Mouse (Mus musculus) megakaryocyte-erythroid progenitor cell, adult 5-6 weeks (primary cell): ENCODE results near the gene Fam57a. TPM values are rescaled to one million over a fixed set of nuclear protein-coding genes. Genes with fewer than 3 reads are reported as not detected.
"Not testable (repeated sequence)": the region's sequence is repeated elsewhere in the genome, so short reads cannot be mapped to it uniquely, and the experiment has no call there.

Experiments
- ATAC-seq: replicated peaks from 2 replicates; pipeline ENCODE4 v1.8.0; 2016; ENCODE audit warnings: mild to moderate bottlenecking, inconsistent platforms; ENCODE audit not compliant: severe bottlenecking, poor library complexity, low FRiP score, low TSS enrichment
- total RNA-seq, 2 experiments: library from RNA; stranded (forward) in 1 of 2; stranded (reverse) in 1 of 2; fragments of 200-1000, 215-1000 nt in 1 of 2; fragments of >200 nt in 1 of 2; fragmentation: Nextera tagmentation in 1 of 2; gene quantifications; 2 replicates each; pipeline ENCODE4 v1.2.3; 2014 to 2017

The Fam57a gene
- total RNA-seq, 2 experiments from 2014 or later, result 2.1 to 3.0 TPM

- peak; percentile 69 for ATAC-seq
These were observed 561 bp upstream of the Fam57a start for GRCm38 (mm10) chr11:76178726-76179494.

- no peak for ATAC-seq
These were observed 672 bp downstream of the Fam57a start for GRCm38 (mm10) chr11:76180146-76180540.

GRCm38 (mm10) chr11:76183745-76184144, 4.3 kb downstream of the Fam57a start:
- no peak for ATAC-seq

- ATAC-seq, result no peak
These were observed 7.4 kb downstream of the Fam57a start for GRCm38 (mm10) chr11:76186908-76187307.

DNA sequence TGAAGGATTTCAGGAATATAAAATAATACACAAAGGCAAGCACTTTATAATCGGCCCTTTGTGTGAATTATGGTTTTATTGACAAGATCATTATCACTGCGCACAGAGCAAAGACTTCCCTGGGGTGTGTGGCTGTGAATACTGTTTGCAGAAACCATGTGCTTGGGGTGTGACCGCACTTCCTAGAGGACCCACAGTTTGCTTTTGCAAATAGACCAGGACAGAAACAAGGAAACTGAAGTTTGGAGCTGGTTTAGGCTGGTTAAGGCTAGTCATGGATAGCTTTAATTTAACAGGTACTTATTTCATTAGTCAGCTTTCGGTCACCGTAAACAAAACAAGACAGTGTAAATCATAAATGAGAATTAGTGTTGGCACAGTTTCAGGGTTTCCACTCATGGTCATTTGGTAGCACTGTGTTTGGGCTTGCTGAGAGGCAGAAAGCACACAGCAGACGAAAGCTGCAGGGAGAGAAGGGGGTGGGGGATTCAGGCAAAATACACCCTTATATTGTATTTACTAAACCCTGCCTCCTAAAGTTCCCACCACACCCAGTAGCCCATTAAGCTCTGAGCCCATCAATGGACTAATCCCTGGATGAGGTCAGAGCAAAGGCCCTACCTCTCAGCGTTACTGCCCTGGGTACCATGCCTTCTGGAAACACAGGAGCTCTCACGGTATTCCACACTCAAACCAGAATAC, 17.0 kb downstream of the Fam57a start:
- ATAC-seq, result no peak

GRCm38 (mm10) chr11:76196977-76197469, 17.6 kb downstream of the Fam57a start:
- ATAC-seq, result no peak

DNA sequence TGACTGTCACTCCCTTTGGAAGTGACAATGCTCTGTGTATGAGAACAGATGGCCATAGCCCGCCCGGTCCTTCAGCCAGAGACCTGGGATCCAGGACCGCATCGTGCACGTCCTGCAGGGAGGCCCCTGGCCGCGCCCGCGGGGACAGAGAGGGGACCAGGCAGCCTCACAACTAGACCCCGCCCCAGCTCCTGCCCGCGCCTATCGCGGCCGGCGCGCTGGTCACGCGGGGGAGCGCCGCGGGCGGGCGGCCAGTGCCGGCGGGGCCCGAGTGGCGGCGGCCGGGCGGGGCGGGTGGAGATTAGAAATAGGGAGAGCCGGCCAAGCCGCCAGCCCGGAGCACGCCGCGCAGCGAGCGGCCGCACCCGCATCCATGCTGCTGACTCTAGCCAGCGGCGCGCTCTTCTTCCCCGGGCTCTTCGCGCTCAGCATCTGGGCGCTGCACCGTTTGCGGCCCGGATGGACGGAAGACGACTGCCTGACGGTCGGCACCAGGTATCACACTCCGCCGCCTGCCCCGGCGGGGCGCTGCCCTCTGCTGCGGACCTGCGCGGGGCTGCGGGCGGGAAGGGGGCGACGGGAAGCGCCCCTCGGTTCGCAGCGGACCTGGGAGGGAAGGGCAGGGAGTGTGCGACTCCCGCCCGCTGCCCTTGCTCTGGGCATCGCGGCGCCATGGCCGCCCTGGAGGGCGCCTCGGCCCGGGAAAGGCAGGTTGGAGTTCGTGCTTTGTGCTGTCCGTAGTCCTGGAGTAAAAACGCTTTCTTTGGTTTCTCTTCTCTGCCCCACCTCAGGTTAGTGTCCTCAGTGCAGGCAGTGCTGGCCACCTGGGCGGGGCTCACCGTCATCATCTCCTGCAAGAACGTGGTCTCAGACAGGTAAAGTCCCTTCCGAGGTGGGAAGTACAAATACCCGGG, 22.5 kb downstream of the Fam57a start:
- ATAC-seq, result peak; percentile 88

GRCm38 (mm10) chr11:76206793-76207192, 27.3 kb downstream of the Fam57a start:
- no peak for ATAC-seq

DNA sequence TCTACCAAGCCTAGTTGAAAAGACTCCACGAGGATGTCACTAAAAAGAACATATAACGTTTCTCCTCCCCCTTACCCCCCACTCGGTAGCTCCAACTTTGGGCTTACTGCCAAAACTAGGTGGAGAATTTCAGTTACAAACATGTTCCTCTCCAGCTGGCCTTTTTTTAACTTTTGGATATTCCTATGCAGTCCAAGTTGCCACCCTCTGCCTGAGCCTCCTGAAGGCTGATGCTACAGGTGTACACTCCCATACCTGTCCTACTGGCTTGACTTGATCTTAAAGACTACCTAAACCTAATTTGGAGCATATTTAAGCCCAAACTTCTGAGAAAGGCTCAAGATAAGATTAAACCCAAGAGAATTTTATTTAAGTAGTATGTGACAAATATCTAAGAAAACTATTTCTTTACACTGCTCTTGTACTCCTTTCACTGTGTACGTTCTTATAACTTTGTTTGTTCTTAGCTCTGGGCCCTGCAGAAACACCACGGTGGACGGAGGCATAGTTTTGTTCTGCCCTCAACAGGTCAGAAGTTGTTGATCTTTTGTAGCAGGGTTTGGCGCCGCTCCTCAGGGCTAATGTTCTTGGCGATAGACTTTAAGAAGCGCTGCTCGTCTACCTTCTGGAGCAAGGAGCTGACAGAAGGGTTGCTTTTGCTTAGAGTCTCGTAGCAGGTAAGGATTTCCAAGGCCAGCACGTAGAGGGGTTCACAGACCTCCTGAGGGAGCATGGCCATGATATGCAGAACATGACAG, 30.9 kb downstream of the Fam57a start:
- no peak for ATAC-seq

GRCm38 (mm10) chr11:76211595-76211994, 32.1 kb downstream of the Fam57a start:
- not testable (repeated sequence) for ATAC-seq

DNA sequence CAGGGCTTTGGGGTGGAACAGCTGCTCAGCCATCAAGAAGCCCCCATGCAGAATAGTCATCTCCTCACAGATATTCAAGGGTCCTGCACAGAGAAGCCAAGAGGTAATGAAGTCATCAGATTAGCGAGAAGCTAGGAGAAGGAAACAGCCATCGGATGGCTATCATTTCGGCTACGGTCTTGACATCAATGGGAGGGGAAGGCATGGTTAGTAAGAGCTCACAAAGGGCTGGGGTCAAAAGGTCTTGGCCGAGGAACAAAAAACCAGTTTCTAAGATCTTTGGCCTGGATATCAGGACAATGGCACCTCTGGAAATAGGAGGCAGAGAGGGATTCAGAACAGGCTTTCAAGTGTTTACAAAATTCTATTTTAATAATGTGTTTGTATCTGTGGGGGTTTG, 34.4 kb downstream of the Fam57a start:
- no peak for ATAC-seq

DNA sequence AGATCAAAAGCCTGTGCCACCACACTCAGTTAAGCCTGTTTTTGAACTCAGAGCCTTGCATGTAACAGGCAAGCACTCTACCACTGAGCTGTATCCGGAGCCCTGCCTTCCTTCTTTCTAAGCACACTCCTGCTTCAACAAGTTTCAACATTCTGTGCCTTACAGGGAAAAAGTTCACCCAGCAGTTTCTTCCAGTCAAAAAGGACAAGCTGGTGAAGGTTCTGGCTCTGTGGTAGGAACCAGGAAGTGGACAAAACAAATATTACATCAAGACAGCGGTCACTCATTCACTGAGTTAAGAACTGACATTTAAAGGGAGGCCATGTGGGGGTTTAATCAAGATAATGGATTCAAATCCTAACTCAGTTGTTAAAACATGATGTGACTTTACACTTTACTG, 35.5 kb downstream of the Fam57a start:
- ATAC-seq, result no peak

DNA sequence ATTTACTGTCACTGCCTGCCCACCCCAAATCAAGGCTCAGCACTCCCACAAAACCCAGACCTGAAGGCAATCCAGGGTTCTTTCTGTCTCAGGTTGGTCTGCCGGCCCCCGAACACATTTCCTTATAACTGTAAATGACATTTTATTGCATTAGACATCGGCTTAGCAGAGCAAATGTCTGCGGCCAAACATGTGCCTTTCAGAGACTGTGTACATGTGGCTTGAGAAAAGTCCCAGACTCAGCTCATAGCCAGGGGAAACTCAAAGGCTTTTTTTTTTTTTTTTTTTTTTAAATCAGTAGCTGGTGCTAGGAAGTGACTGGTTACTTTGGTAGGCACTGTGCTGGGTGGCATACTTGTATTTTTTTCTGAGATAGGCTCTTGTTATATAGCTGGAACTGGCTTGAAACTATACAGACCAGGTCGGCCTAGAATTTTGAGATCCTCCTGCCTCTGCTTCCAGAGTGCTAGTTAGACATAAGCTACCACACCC, 36.6 kb downstream of the Fam57a start:
- no peak for ATAC-seq

DNA sequence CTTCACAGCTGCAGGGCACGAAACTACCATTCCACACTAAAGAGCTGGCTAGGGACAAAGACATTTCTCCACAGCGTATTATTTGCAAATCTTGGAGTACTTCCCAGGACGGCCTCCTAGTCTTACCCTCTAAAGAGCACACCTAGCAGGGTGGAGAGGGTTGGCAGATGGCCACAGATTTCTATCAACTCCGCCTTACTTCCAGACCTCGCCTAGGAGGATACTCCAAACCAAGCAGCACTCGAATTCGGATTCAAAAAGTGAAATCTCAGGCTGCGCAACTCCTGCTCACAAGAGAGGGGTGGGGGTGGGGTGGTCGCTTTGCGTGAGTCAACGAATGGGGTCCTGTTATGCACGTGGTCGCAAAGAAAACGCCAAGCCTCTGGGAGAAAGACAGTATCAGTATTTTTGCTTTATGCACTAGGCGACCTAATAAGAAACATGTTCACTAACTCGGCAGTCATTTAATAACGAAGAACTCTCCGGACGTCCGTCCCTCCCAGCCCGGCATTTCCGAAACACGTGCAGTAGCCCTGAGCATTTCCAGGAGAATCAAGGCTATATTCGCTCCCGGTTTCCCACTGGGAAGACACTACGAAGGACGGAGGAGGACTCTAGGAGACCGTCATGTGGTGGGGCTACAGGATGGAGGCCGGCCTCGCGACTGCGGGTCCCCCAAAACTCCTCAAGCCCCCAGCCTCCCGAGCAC, 37.4 kb downstream of the Fam57a start:
- ATAC-seq, result peak; percentile 23; the same call in 1 of the 2 replicates

GRCm38 (mm10) chr11:76217390-76217800, 37.9 kb downstream of the Fam57a start, which contains the start of the genes Dbil5 and Gemin4:
Gene Dbil5 (plus strand): TSS chr11:76217608.
Gene Gemin4 (minus strand): TSS chr11:76217664.
- peak; percentile 98 for ATAC-seq

DNA sequence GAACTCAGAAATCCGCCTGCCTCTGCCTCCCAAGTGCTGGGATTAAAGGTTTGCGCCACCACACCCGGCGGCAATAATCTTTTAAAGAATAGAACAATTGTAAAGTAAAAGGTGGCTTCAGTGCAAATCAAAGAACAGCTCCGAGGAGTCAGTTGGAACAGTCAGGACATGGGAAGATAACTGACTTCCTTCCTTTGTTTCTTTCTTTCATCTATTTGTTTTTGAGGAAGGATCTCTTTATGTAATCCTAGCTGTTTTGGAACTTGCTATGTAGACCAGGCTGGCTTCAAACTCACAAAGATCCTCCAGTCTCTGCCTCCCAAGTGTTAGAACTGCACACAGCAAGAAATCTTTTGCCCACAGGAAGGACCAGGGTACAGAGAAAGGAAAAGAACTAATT, 45.2 kb downstream of the Fam57a start:
- no peak for ATAC-seq

DNA sequence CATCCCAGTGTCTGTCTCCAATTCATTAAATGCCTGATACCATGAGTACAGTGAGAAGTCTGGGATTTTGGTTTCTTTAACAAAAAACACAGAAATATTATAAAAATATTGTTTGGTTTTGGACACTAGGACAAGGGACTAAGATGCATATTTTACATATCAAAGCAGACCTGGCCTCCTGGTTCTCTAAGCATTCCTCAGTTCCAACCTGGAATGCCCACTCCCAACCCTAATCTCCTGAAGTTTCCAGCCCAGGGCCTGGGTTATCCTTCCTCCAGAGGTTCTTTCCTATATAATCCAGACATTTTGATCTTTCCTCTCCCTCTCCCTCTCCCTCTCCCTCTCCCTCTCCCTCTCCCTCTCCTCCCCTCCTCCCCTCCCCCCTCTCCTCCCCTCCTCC, 45.6 kb downstream of the Fam57a start:
- no peak for ATAC-seq

DNA sequence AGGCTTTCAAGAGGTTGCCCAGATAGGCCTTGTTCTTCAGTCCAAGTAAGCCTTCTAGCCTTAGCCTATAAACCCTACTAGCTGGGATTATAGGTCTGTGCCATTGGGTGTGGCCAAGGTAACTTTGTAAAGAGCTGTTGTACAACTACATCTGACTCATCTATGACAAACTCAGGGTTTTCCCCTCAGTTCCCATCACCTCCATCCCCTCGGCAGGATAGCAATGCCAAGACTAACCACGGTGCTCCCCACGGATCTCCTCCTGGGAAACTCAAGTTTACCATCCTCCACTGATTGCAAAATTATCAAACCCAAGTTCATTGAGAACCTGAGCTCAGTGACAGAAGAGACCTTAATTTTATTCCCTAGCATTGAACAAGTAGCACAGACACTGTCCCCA, 56.7 kb downstream of the Fam57a start:
- ATAC-seq, result no peak
